Mouse (Mus musculus) layer of hippocampus, adult 8-10 months (tissue): Measurements from ENCODE around the gene Txnip. TPM values are rescaled to one million over a fixed set of nuclear protein-coding genes. Genes with fewer than 3 reads are reported as not detected.
"Not testable (repeated sequence)": the region's sequence is repeated elsewhere in the genome, so short reads cannot be mapped to it uniquely, and the experiment has no call there.

Experiments
- DNase-seq, 2 experiments: peaks; one replicate each; pipeline ENCODE4 v3.0.0; 2022; ENCODE audit warnings: low spot score in 2 of 2
- total RNA-seq, 4 experiments: library from RNA; stranded (reverse); gene quantifications; 2 replicates each; pipeline ENCODE4 v1.2.4; 2022

The Txnip gene
- total RNA-seq, 4 experiments from 2014 or later = 23.9 to 39.1 (median 31.6) TPM

GRCm38 (mm10) chr3:96583386-96583785, 25.6 kb downstream of the Txnip start:
- DNase-seq = no peak

- no peak for DNase-seq
Observed at GRCm38 (mm10) chr3:96590657-96591056, 32.9 kb downstream of the Txnip start.

GRCm38 (mm10) chr3:96593374-96593773, 35.6 kb downstream of the Txnip start:
- no peak for DNase-seq

- peak; percentile 92 to 93 for DNase-seq
Observed at GRCm38 (mm10) chr3:96593790-96594560, 36.2 kb downstream of the Txnip start, which contains the start of gene Polr3gl. TSS of gene Polr3gl (minus strand) at chr3:96594181.

GRCm38 (mm10) chr3:96594851-96595250, 37.1 kb downstream of the Txnip start:
- no peak for DNase-seq

GRCm38 (mm10) chr3:96595661-96596060, 37.9 kb downstream of the Txnip start:
- peak; percentile 51 to 60 for DNase-seq

- DNase-seq = peak; percentile 75 to 76
Observed at GRCm38 (mm10) chr3:96596228-96596707, 38.5 kb downstream of the Txnip start, which contains the start of gene Ankrd34a. TSS of gene Ankrd34a (plus strand) at chr3:96596636.

GRCm38 (mm10) chr3:96596855-96597254, 39.1 kb downstream of the Txnip start:
- DNase-seq = no peak

GRCm38 (mm10) chr3:96597435-96597891, 39.7 kb downstream of the Txnip start:
- peak in 1 of 2 experiments; percentile 40 for DNase-seq

GRCm38 (mm10) chr3:96598156-96599068, 40.7 kb downstream of the Txnip start:
- peak; percentile 50 to 61 for DNase-seq

GRCm38 (mm10) chr3:96599069-96599393, 41.3 kb downstream of the Txnip start:
- no peak for DNase-seq

GRCm38 (mm10) chr3:96599411-96599810, 41.7 kb downstream of the Txnip start:
- DNase-seq = no peak

GRCm38 (mm10) chr3:96600639-96601250, 43.0 kb downstream of the Txnip start, which contains the start of gene Lix1l:
TSS of gene Lix1l (plus strand) at chr3:96601149.
- DNase-seq = peak; percentile 93 to 95

GRCm38 (mm10) chr3:96601251-96601787, 43.6 kb downstream of the Txnip start:
- peak in 1 of 2 experiments; percentile 68 for DNase-seq

GRCm38 (mm10) chr3:96601941-96602703, 44.4 kb downstream of the Txnip start:
- no peak for DNase-seq

GRCm38 (mm10) chr3:96602704-96603084, 44.9 kb downstream of the Txnip start:
- no peak for DNase-seq

GRCm38 (mm10) chr3:96603311-96603710, 45.6 kb downstream of the Txnip start:
- no peak for DNase-seq

- DNase-seq = not testable (repeated sequence)
Observed at GRCm38 (mm10) chr3:96606007-96606406, 48.2 kb downstream of the Txnip start.

GRCm38 (mm10) chr3:96606618-96607017, 48.9 kb downstream of the Txnip start:
- DNase-seq = no peak
